Mouse (Mus musculus) limb, embryonic 13.5 days (tissue): Measurements from ENCODE around the gene Olfr318. TPM values are rescaled to one million over a fixed set of nuclear protein-coding genes. Genes with fewer than 3 reads are reported as not detected.

Source experiments
- ATAC-seq: fragments of 200-750 bp; cut with Nextera tagmentation; 2 replicates; pipeline ENCODE4 v1.8.0; 2017; ENCODE audit warnings: low read depth, moderate number of reproducible peaks, moderate TSS enrichment; ENCODE audit not compliant: low FRiP score
- H3K27ac ChIP-seq: fragments of 300-500 bp; sonication (generic); 2 replicates; pipeline ENCODE4 v1.5.1; 2015; ENCODE audit warnings: inconsistent platforms, mild to moderate bottlenecking, moderate library complexity
- H3K27me3 ChIP-seq: fragments of 300-500 bp; sonication (generic); 2 replicates; pipeline ENCODE4 v1.6.1; 2015; ENCODE audit warnings: mild to moderate bottlenecking, inconsistent platforms
- H3K36me3 ChIP-seq: fragments of 300-500 bp; sonication (generic); 2 replicates; pipeline ENCODE4 v1.6.1; 2015; ENCODE audit warnings: inconsistent platforms, mild to moderate bottlenecking, moderate library complexity
- H3K4me1 ChIP-seq: fragments of 300-500 bp; sonication (generic); 2 replicates; pipeline ENCODE4 v1.6.1; 2015; ENCODE audit warnings: inconsistent platforms
- H3K4me2 ChIP-seq: fragments of 300-500 bp; sonication (generic); replicated peaks from 2 replicates; pipeline ENCODE4 v1.6.1; 2015; ENCODE audit warnings: inconsistent platforms, mild to moderate bottlenecking, moderate library complexity
- H3K4me3 ChIP-seq: fragments of 300-500 bp; sonication (generic); 2 replicates; pipeline ENCODE4 v1.5.1; 2015; ENCODE audit warnings: moderate library complexity, mild to moderate bottlenecking, inconsistent platforms
- H3K9ac ChIP-seq: fragments of 300-500 bp; sonication (generic); 2 replicates; pipeline ENCODE4 v1.6.1; 2015; ENCODE audit warnings: mild to moderate bottlenecking, inconsistent platforms
- H3K9me3 ChIP-seq: fragments of 300-500 bp; sonication (generic); 2 replicates; pipeline ENCODE4 v1.6.1; 2016; ENCODE audit warnings: inconsistent platforms
- WGBS: fragments of 180-500 bp; shearing (Covaris S2); methylation state at CpG from one replicate; pipeline ENCODE4 v1.1.7; 2015; 5-methylcytosine and 5-hydroxymethylcytosine counted together
- polyA plus RNA-seq: library from polyadenylated mRNA; unstranded; fragments of >200 nt; fragmentation: Nextera tagmentation; extraction: Ambion mirVana; gene quantifications from 2 replicates; pipeline ENCODE4 v1.2.1, GENCODE M21; 2015

Olfr318 gene
- polyA plus RNA-seq, 1 experiment from 2014 or later = not detected

DNA sequence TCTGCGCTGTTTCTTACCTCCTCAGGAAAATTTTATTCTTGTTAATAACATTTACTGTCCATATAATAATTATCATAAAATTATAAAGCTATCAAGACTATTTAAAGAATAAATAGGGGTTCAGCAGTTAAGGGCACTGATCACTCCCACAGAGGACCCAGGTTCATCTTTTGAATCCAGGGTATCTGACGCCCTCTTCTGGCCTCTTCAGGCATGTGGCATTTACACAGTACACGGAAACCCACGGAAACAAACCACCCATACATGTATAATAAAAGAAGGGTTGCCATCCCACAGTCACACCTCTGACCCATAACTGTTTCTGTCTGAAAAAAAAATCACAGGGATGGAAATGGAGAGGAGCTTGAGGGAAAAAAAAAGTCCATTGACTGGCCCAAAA lies 52.0 kb downstream of the Olfr318 start:
- no peaks in the 10 kb centered on the region for H3K36me3 ChIP-seq
- H3K27ac ChIP-seq = no peak overlapping the region
- no peak overlapping the region for H3K4me3 ChIP-seq
- ATAC-seq = no peak
- H3K4me1 ChIP-seq = no peaks in the 10 kb centered on the region
- 51% methylated on average over 4 of the region's 4 CpGs for whole genome bisulfite sequencing
- H3K9ac ChIP-seq = no peak overlapping the region
- no peak overlapping the region for H3K4me2 ChIP-seq
- no peaks in the 10 kb centered on the region for H3K9me3 ChIP-seq
- no peaks in the 10 kb centered on the region for H3K27me3 ChIP-seq

- ATAC-seq = no peak
- no peak overlapping the region for H3K4me2 ChIP-seq
Measured at GRCm38 (mm10) chr11:58669252-58669651, 54.6 kb downstream of the Olfr318 start.

More at GRCm38 (mm10) chr11:58669252-58669651, 54.6 kb downstream of the Olfr318 start:
- H3K9ac ChIP-seq = no peak overlapping the region
- H3K4me1 ChIP-seq = no peaks in the 10 kb centered on the region
- no peaks in the 10 kb centered on the region for H3K27me3 ChIP-seq
- no peak overlapping the region for H3K4me3 ChIP-seq
- H3K27ac ChIP-seq = no peak overlapping the region
- H3K36me3 ChIP-seq = no peaks in the 10 kb centered on the region
- H3K9me3 ChIP-seq = no peaks in the 10 kb centered on the region

Other genes with a start within 250 kb of the Olfr318 start
- not detected in 2 replicates for gene Olfr332, start 231.5 kb downstream of the Olfr318 start, polyA plus RNA-seq
- gene Olfr331, start 221.4 kb downstream of the Olfr318 start, polyA plus RNA-seq = not detected in 2 replicates
- not detected in 2 replicates for gene Olfr330, start 189.2 kb downstream of the Olfr318 start, polyA plus RNA-seq
- gene Olfr329-ps, start 177.6 kb downstream of the Olfr318 start, polyA plus RNA-seq = not detected in 2 replicates
- gene Olfr328, start 168.4 kb downstream of the Olfr318 start, polyA plus RNA-seq = 0.08 TPM in 1 of 2 replicates, not detected in the other
- gene Olfr224, start 153.5 kb downstream of the Olfr318 start, polyA plus RNA-seq = not detected in 2 replicates
- not detected in 2 replicates for gene Olfr325, start 146.3 kb downstream of the Olfr318 start, polyA plus RNA-seq
- not detected in 2 replicates for gene Olfr324, start 128.9 kb downstream of the Olfr318 start, polyA plus RNA-seq
- gene 2210407C18Rik, start 107.9 kb downstream of the Olfr318 start, polyA plus RNA-seq = not detected in 2 replicates
- gene Olfr323, start 93.5 kb downstream of the Olfr318 start, polyA plus RNA-seq = not detected in 2 replicates
- 0.09 and 0.11 TPM in 2 replicates for gene Trim58, start 83.5 kb downstream of the Olfr318 start, polyA plus RNA-seq
- gene Olfr322, start 65.2 kb downstream of the Olfr318 start, polyA plus RNA-seq = not detected in 2 replicates
- gene Olfr320, start 42.9 kb downstream of the Olfr318 start, polyA plus RNA-seq = not detected in 2 replicates
- gene Olfr319, start 24.9 kb downstream of the Olfr318 start, polyA plus RNA-seq = not detected in 2 replicates
- gene Olfr317, start 15.2 kb upstream of the Olfr318 start, polyA plus RNA-seq = not detected in 2 replicates
- gene Olfr316, start 28.7 kb upstream of the Olfr318 start, polyA plus RNA-seq = not detected in 2 replicates
- not detected in 2 replicates for gene Olfr315, start 49.2 kb upstream of the Olfr318 start, polyA plus RNA-seq
- gene Olfr314, start 58.9 kb upstream of the Olfr318 start, polyA plus RNA-seq = not detected in 2 replicates
- not detected in 2 replicates for gene Fam183b, start 77.9 kb upstream of the Olfr318 start, polyA plus RNA-seq
- gene Olfr313, start 91.0 kb upstream of the Olfr318 start, polyA plus RNA-seq = not detected in 2 replicates
- not detected in 2 replicates for gene Olfr312, start 105.2 kb upstream of the Olfr318 start, polyA plus RNA-seq
- gene Olfr311, start 115.2 kb upstream of the Olfr318 start, polyA plus RNA-seq = not detected in 2 replicates
- gene Gm12258, start 123.1 kb upstream of the Olfr318 start, polyA plus RNA-seq = 12.8 and 12.9 TPM in 2 replicates
- gene 2810021J22Rik, start 143.2 kb upstream of the Olfr318 start, polyA plus RNA-seq = 8.0 and 10.9 TPM in 2 replicates
- 6.2 and 7.1 TPM in 2 replicates for gene Zfp39, start 180.2 kb upstream of the Olfr318 start, polyA plus RNA-seq
- gene Btnl10, start 193.9 kb upstream of the Olfr318 start, polyA plus RNA-seq = 0.11 TPM in 1 of 2 replicates, not detected in the other
- 245 and 261 TPM in 2 replicates for gene Rnf187, start 214.9 kb upstream of the Olfr318 start, polyA plus RNA-seq
- 35.8 and 40.7 TPM in 2 replicates for gene Hist3h2ba, start 224.9 kb upstream of the Olfr318 start, polyA plus RNA-seq
- 29.6 and 29.9 TPM in 2 replicates for gene Hist3h2a, start 230.7 kb upstream of the Olfr318 start, polyA plus RNA-seq
- 0.87 and 1.7 TPM in 2 replicates for gene Trim17, start 230.7 kb upstream of the Olfr318 start, polyA plus RNA-seq